Mouse (Mus musculus) G1E (cell line): Measurements from ENCODE around the gene 1810043G02Rik.

Experiments used
- CTCF ChIP-seq: IDR thresholded peaks from 2 replicates; pipeline ENCODE4 v1.5.1; 2012; ENCODE audit warnings: low read depth, low read length, inconsistent platforms, mixed read lengths
- GATA1 ChIP-seq: IDR thresholded peaks from 2 replicates; pipeline ENCODE4 v1.6.1; 2012; ENCODE audit warnings: borderline replicate concordance, low read length, inconsistent platforms, mixed read lengths
- POLR2AphosphoS5 ChIP-seq: IDR thresholded peaks from 2 replicates; pipeline ENCODE4 v1.6.1; 2012; ENCODE audit warnings: low read depth, low read length, inconsistent platforms; ENCODE audit not compliant: insufficient replicate concordance

- TF ChIP-seq CTCF (no peak), GATA1 (no peak), POLR2AphosphoS5 (no peak)
These were observed 41.0 kb downstream of the 1810043G02Rik start for GRCm38 (mm10) chr10:78019291-78019690.
